Mouse (Mus musculus) lung, postnatal 36 days (tissue): ENCODE results near the gene Dera.

Experiments
- DNase-seq: peaks from one replicate; pipeline ENCODE4 v3.0.0; 2022; ENCODE audit warnings: mixed read lengths

Gene Dera

DNA sequence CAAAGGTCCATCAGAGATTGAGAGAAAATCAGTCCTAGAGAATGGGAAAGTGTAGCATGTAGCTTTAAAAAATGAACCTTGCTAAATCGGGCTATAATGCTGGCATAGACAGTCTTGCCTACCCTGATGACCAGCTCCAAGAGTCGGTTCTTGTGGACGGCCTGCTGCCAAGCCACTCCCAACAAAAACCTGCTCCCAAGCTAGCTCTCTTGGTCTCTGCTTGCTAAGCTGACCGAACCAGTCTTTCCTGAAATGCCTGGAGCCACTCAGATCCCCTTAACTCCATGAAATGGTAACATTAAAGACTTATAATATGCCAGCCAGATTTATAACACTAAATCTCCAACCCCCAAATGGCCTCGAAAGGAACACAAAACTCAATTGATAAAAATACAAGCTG is 146.9 kb downstream of the Dera start:
- DNase-seq, result peak; percentile 81
